In the genomic region with DNA sequence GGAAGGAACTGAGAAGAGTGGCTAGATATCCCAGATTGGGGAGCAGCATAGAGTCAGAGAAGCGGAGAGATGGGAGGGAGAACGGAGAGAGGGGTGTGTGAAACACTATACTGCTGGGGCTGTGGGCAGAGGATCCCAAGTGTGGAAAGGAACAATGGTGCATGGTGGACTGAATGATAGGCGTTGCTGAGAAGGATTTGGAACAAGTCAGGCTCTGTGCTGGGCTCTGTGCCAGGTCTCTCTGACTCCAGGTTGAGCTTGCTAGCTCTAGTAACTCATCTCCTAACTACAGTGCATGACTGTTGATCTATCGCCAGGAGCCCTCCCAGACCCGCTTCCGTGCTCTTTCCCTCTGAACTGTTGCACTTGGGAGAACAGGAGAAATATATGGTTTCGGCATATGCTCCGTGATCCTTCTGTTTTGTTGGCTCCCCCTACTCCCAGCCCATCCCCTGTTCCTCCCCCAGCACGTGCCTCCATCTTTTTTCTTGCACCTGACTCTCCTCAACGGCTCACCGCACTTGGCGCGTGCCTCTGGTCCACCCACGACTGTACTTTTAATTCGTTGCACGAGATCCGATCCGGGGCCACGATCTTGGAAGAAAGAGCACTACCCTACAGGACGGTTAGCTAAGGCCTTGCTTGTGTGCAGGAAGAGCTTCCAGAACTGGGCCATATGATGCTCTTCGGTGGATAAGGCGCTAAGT, we compare ENCODE assay signal across 8 mouse cellular contexts. TPM values are rescaled to one million over a fixed set of nuclear protein-coding genes. Genes with fewer than 3 reads are reported as not detected.
DNase-seq lines count a peak whose midpoint lies in the region; ATAC-seq lines count a peak whose summit lies in the region.

A gene (plus strand): TSS at position 584 of the 707 bp plus-strand sequence.

- H3K9me3 ChIP-seq in heart, embryonic 14.5 days (ENCODE audit: control insufficient read depth, low read length): no peaks in the 10 kb centered on the region
- no peaks in the 10 kb centered on the region for H3K9me3 ChIP-seq in embryonic facial prominence, embryonic 14.5 days (ENCODE audit: control insufficient read depth, low read length)
- no peaks in the 10 kb centered on the region for H3K9me3 ChIP-seq in intestine, embryonic 15.5 days
- no peaks in the 10 kb centered on the region for H3K9me3 ChIP-seq in midbrain, embryonic 11.5 days (ENCODE audit: control insufficient read depth, low read length)

- no peaks in the 10 kb centered on the region for H3K36me3 ChIP-seq in heart, embryonic 14.5 days (ENCODE audit: control insufficient read depth, insufficient read depth, low read length)
- H3K36me3 ChIP-seq in embryonic facial prominence, embryonic 14.5 days (ENCODE audit: control insufficient read depth, insufficient read depth, low read length): no peaks in the 10 kb centered on the region
- no peaks in the 10 kb centered on the region for H3K36me3 ChIP-seq in intestine, embryonic 15.5 days
- no peaks in the 10 kb centered on the region for H3K36me3 ChIP-seq in midbrain, embryonic 11.5 days (ENCODE audit: control insufficient read depth, insufficient read depth, low read length)

- H3K27me3 ChIP-seq in heart, embryonic 14.5 days (ENCODE audit: control insufficient read depth, insufficient read depth, low read length): no peaks in the 10 kb centered on the region
- H3K27me3 ChIP-seq in embryonic facial prominence, embryonic 14.5 days (replicated peaks; ENCODE audit: control insufficient read depth, insufficient read depth, low read length): no peaks in the 10 kb centered on the region
- no peaks in the 10 kb centered on the region for H3K27me3 ChIP-seq in intestine, embryonic 15.5 days (replicated peaks)
- no peaks in the 10 kb centered on the region for H3K27me3 ChIP-seq in midbrain, embryonic 11.5 days (ENCODE audit: control insufficient read depth, insufficient read depth, low read length)

- no peaks in the 10 kb centered on the region for H3K4me1 ChIP-seq in heart, embryonic 14.5 days (ENCODE audit: control insufficient read depth in 2 of 2, insufficient read depth in 2 of 2, low read length in 2 of 2)
- H3K4me1 ChIP-seq in embryonic facial prominence, embryonic 14.5 days (ENCODE audit: control insufficient read depth, insufficient read depth, low read length): 0 out of 2 replicates have a peak, but pooled peaks cover 5% of the 10 kb centered on the region
- H3K4me1 ChIP-seq in intestine, embryonic 15.5 days (replicated peaks): 0 out of 2 replicates have a peak, but pooled peaks cover 5% of the 10 kb centered on the region
- H3K4me1 ChIP-seq in midbrain, embryonic 11.5 days (ENCODE audit: control insufficient read depth, insufficient read depth, low read length): no peaks in the 10 kb centered on the region

- H3K4me2 ChIP-seq in heart, embryonic 14.5 days (ENCODE audit: low read length): peak within 1 kb of the TSS; percentile 64
- peak within 1 kb of the TSS; percentile 54 for H3K4me2 ChIP-seq in embryonic facial prominence, embryonic 14.5 days (ENCODE audit: low read depth, low read length)
- H3K4me2 ChIP-seq in intestine, embryonic 15.5 days (replicated peaks): peak within 1 kb of the TSS; percentile 57
- peak within 1 kb of the TSS; percentile 52 for H3K4me2 ChIP-seq in midbrain, embryonic 11.5 days

- no peak for ATAC-seq in heart, embryonic 14.5 days (ENCODE audit: insufficient number of reproducible peaks, insufficient read depth, low FRiP score, low read depth)
- peak; percentile 72 for ATAC-seq in embryonic facial prominence, embryonic 14.5 days (ENCODE audit: low read depth)
- ATAC-seq in intestine, embryonic 15.5 days: no peak
- peak; percentile 27 for ATAC-seq in midbrain, embryonic 11.5 days (ENCODE audit: low FRiP score)

- no peak for DNase-seq in heart, adult 8-10 months (ENCODE audit: low spot score)
- peak; percentile 5 for DNase-seq in NIH3T3 (ENCODE audit: low read depth)
- peak; percentile 84 for DNase-seq in embryonic facial prominence, embryonic 14.5 days (ENCODE audit: low spot score)
- DNase-seq in midbrain, embryonic 11.5 days (ENCODE audit: low spot score, missing footprints): no peak
- no peak for DNase-seq in T-cell, adult 2 months (ENCODE audit: low spot score)
- no peak for DNase-seq in spleen, adult 18-20 months

- no peak within 1 kb of the TSS for H3K27ac ChIP-seq in heart, embryonic 14.5 days (replicated peaks in 1 of 2; ENCODE audit: control insufficient read depth in 1 of 2, insufficient read depth in 1 of 2, low read depth in 2 of 2, low read length in 2 of 2)
- H3K27ac ChIP-seq in embryonic facial prominence, embryonic 14.5 days (replicated peaks; ENCODE audit: low read depth, low read length): no peak within 1 kb of the TSS
- H3K27ac ChIP-seq in intestine, embryonic 15.5 days: no peak within 1 kb of the TSS
- no peak within 1 kb of the TSS for H3K27ac ChIP-seq in midbrain, embryonic 11.5 days (ENCODE audit: low read depth, low read length)

- H3K4me3 ChIP-seq in heart, embryonic 14.5 days (ENCODE audit: control insufficient read depth in 1 of 2, insufficient read depth in 1 of 2, low read depth in 1 of 2, low read length in 2 of 2): peak within 1 kb of the TSS in 1 of 2 experiments; percentile 27; a peak in 2 of 4 replicates
- 0 out of 2 replicates have a peak within 1 kb of the TSS, but pooled peaks have one; percentile 11 for H3K4me3 ChIP-seq in embryonic facial prominence, embryonic 14.5 days (ENCODE audit: low read depth, low read length)
- H3K4me3 ChIP-seq in intestine, embryonic 15.5 days (replicated peaks): no peak within 1 kb of the TSS
- no peak within 1 kb of the TSS for H3K4me3 ChIP-seq in midbrain, embryonic 11.5 days (ENCODE audit: low read depth, low read length)

- H3K9ac ChIP-seq in heart, embryonic 14.5 days (ENCODE audit: low read length): no peak within 1 kb of the TSS
- no peak within 1 kb of the TSS for H3K9ac ChIP-seq in embryonic facial prominence, embryonic 14.5 days (ENCODE audit: low read depth, low read length)
- H3K9ac ChIP-seq in intestine, embryonic 15.5 days: no peak within 1 kb of the TSS
- H3K9ac ChIP-seq in midbrain, embryonic 11.5 days (ENCODE audit: low read length): no peak within 1 kb of the TSS

- WGBS in heart, embryonic 14.5 days: 78% methylated on average over 22 of the region's 22 CpGs
- 74% methylated on average over 22 of the region's 22 CpGs for WGBS in embryonic facial prominence, embryonic 14.5 days
- WGBS in intestine, embryonic 15.5 days: 77% methylated on average over 22 of the region's 22 CpGs
- 88% methylated on average over 22 of the region's 22 CpGs for WGBS in midbrain, embryonic 11.5 days

RNA-seq across cellular contexts. Expression of the gene that starts here (rescaled TPM):
- polyA plus RNA-seq in heart, embryonic 14.5 days (2014; fragmentation: Nextera tagmentation; extraction: Ambion mirVana): not detected in 2 replicates
- total RNA-seq in heart, adult 8-10 months (2022): not detected
- not detected in 2 replicates for polyA plus RNA-seq in embryonic facial prominence, embryonic 14.5 days (2014; fragmentation: Nextera tagmentation; extraction: Ambion mirVana)
- polyA plus RNA-seq in intestine, embryonic 15.5 days (2015; fragmentation: Nextera tagmentation; extraction: Ambion mirVana): not detected in 2 replicates
- polyA plus RNA-seq in midbrain, embryonic 11.5 days (2014; fragmentation: Nextera tagmentation; extraction: Ambion mirVana): not detected in 2 replicates

Comparison
In these comparisons a context has a peak if more than half of its experiments do, and no peak if none do; other contexts are left out.
1. Peak in DNase-seq, ATAC-seq, H3K4me3 ChIP-seq and H3K4me2 ChIP-seq in embryonic facial prominence, embryonic 14.5 days; RNA of the gene not detected or under 1 TPM.
2. Peak in ATAC-seq and H3K4me2 ChIP-seq in midbrain, embryonic 11.5 days; RNA of the gene not detected or under 1 TPM.